Mouse (Mus musculus): ENCODE measurements around the gene Smtn. TPM values are rescaled to one million over a fixed set of nuclear protein-coding genes. Genes with fewer than 3 reads are reported as not detected.

Smtn gene
- polyA plus RNA-seq, 1 experiment from 2014 or later: 18.2 TPM

GRCm38 (mm10) chr11:3523840-3524582 lies 16.4 kb downstream of the Smtn start:
- ATAC-seq: no peak
- H3K36me3 ChIP-seq: peaks cover 19% of the 10 kb centered on the region
- H3K9me3 ChIP-seq: no peaks in the 10 kb centered on the region
- H3K4me2 ChIP-seq (replicated peaks): no peak overlapping the region
- H3K27me3 ChIP-seq: no peaks in the 10 kb centered on the region
- no peak overlapping the region for H3K27ac ChIP-seq
- WGBS: 86% methylated on average over 7 of the region's 7 CpGs
- H3K4me1 ChIP-seq (replicated peaks): no peaks in the 10 kb centered on the region
- H3K9ac ChIP-seq (replicated peaks): no peak overlapping the region
- no peak overlapping the region for H3K4me3 ChIP-seq (replicated peaks)

- peaks cover 5% of the 10 kb centered on the region for H3K4me1 ChIP-seq (replicated peaks)
- peaks cover 14% of the 10 kb centered on the region for H3K27me3 ChIP-seq
- ATAC-seq: no peak
- no peak overlapping the region for H3K27ac ChIP-seq
- no peak overlapping the region for H3K4me2 ChIP-seq (replicated peaks)
- no peaks in the 10 kb centered on the region for H3K9me3 ChIP-seq
- no peak overlapping the region for H3K4me3 ChIP-seq (replicated peaks)
- peaks cover 19% of the 10 kb centered on the region for H3K36me3 ChIP-seq
- H3K9ac ChIP-seq (replicated peaks): no peak overlapping the region
- WGBS: 94% methylated on average over 17 of the region's 17 CpGs
Observed at GRCm38 (mm10) chr11:3522285-3523000, 18.0 kb downstream of the Smtn start.

- WGBS: 89% methylated on average over 23 of the region's 23 CpGs
- H3K9me3 ChIP-seq: no peaks in the 10 kb centered on the region
- H3K4me2 ChIP-seq (replicated peaks): no peak overlapping the region
- peaks cover 19% of the 10 kb centered on the region for H3K36me3 ChIP-seq
- H3K9ac ChIP-seq (replicated peaks): no peak overlapping the region
- peaks cover 14% of the 10 kb centered on the region for H3K4me1 ChIP-seq (replicated peaks)
- no peak for ATAC-seq
- peaks cover 21% of the 10 kb centered on the region for H3K27me3 ChIP-seq
- no peak overlapping the region for H3K4me3 ChIP-seq (replicated peaks)
- H3K27ac ChIP-seq: no peak overlapping the region
Observed at GRCm38 (mm10) chr11:3521339-3522224, 18.8 kb downstream of the Smtn start.

GRCm38 (mm10) chr11:3520919-3521318 lies 19.5 kb downstream of the Smtn start:
- Histone ChIP-seq H3K9ac (replicated peaks) (no peak overlapping the region), H3K9me3 (no peaks in the 10 kb centered on the region), H3K4me1 (replicated peaks) (peaks cover 15% of the 10 kb centered on the region), H3K36me3 (peaks cover 17% of the 10 kb centered on the region), H3K4me2 (replicated peaks) (no peak overlapping the region), H3K27me3 (peaks cover 27% of the 10 kb centered on the region), H3K4me3 (replicated peaks) (no peak overlapping the region), H3K27ac (no peak overlapping the region)
- 78% methylated on average over 14 of the region's 14 CpGs for WGBS
- ATAC-seq: no peak

GRCm38 (mm10) chr11:3519756-3520398 lies 20.5 kb downstream of the Smtn start:
- Histone ChIP-seq H3K27ac (no peak overlapping the region), H3K27me3 (peaks cover 37% of the 10 kb centered on the region), H3K4me3 (replicated peaks) (no peak overlapping the region), H3K9me3 (no peaks in the 10 kb centered on the region), H3K9ac (replicated peaks) (no peak overlapping the region), H3K4me1 (replicated peaks) (peaks cover 23% of the 10 kb centered on the region), H3K4me2 (replicated peaks) (no peak overlapping the region), H3K36me3 (peaks cover 9% of the 10 kb centered on the region)
- no peak for ATAC-seq
- WGBS: 83% methylated on average over 11 of the region's 11 CpGs

GRCm38 (mm10) chr11:3519051-3519726 lies 21.2 kb downstream of the Smtn start:
- no peaks in the 10 kb centered on the region for H3K9me3 ChIP-seq
- peaks cover 39% of the 10 kb centered on the region for H3K27me3 ChIP-seq
- no peak overlapping the region for H3K27ac ChIP-seq
- 79% methylated on average over 4 of the region's 4 CpGs for WGBS
- H3K4me3 ChIP-seq (replicated peaks): no peak overlapping the region
- peaks cover 9% of the 10 kb centered on the region for H3K36me3 ChIP-seq
- ATAC-seq: no peak
- H3K9ac ChIP-seq (replicated peaks): no peak overlapping the region
- H3K4me2 ChIP-seq (replicated peaks): no peak overlapping the region
- H3K4me1 ChIP-seq (replicated peaks): peaks cover 29% of the 10 kb centered on the region

GRCm38 (mm10) chr11:3517846-3518732 lies 22.3 kb downstream of the Smtn start:
- 58% methylated on average over 13 of the region's 13 CpGs for WGBS
- H3K9ac ChIP-seq (replicated peaks): 0 out of 2 replicates have a peak overlapping the region, but pooled peaks have one; percentile 63
- ATAC-seq: no peak

GRCm38 (mm10) chr11:3516859-3517845 lies 23.3 kb downstream of the Smtn start:
- H3K27me3 ChIP-seq: peaks cover 39% of the 10 kb centered on the region
- H3K36me3 ChIP-seq: peaks cover 3% of the 10 kb centered on the region; the same call in 1 of the 2 replicates
- H3K4me3 ChIP-seq (replicated peaks): peak overlapping the region; percentile 44
- H3K4me2 ChIP-seq (replicated peaks): peak overlapping the region; percentile 80
- H3K9ac ChIP-seq (replicated peaks): peak overlapping the region; percentile 63
- H3K9me3 ChIP-seq: no peaks in the 10 kb centered on the region
- ATAC-seq: peak; percentile 41
- H3K27ac ChIP-seq: no peak overlapping the region
- H3K4me1 ChIP-seq (replicated peaks): peaks cover 33% of the 10 kb centered on the region
- 2% methylated on average over 50 of the region's 50 CpGs for WGBS

More at GRCm38 (mm10) chr11:3517846-3518732, 22.3 kb downstream of the Smtn start:
- H3K4me2 ChIP-seq (replicated peaks): peak overlapping the region; percentile 80
- H3K4me3 ChIP-seq (replicated peaks): peak overlapping the region; percentile 44
- peaks cover 39% of the 10 kb centered on the region for H3K27me3 ChIP-seq
- H3K36me3 ChIP-seq: peaks cover 9% of the 10 kb centered on the region
- no peaks in the 10 kb centered on the region for H3K9me3 ChIP-seq
- H3K4me1 ChIP-seq (replicated peaks): peaks cover 33% of the 10 kb centered on the region
- no peak overlapping the region for H3K27ac ChIP-seq

GRCm38 (mm10) chr11:3516121-3516520 lies 24.3 kb downstream of the Smtn start:
- Histone ChIP-seq H3K4me3 (replicated peaks) (no peak overlapping the region), H3K9me3 (no peaks in the 10 kb centered on the region)

More at GRCm38 (mm10) chr11:3516121-3516520, 24.3 kb downstream of the Smtn start:
- Histone ChIP-seq H3K4me2 (replicated peaks) (no peak overlapping the region), H3K4me1 (replicated peaks) (peaks cover 33% of the 10 kb centered on the region), H3K36me3 (no peaks in the 10 kb centered on the region), H3K27ac (no peak overlapping the region), H3K27me3 (peaks cover 39% of the 10 kb centered on the region), H3K9ac (replicated peaks) (no peak overlapping the region)
- ATAC-seq: no peak
- WGBS: 84% methylated on average over 5 of the region's 5 CpGs

All from midbrain, embryonic 13.5 days (tissue).